Mouse (Mus musculus): ENCODE measurements around the gene Rxfp1.

The Rxfp1 gene

DNA sequence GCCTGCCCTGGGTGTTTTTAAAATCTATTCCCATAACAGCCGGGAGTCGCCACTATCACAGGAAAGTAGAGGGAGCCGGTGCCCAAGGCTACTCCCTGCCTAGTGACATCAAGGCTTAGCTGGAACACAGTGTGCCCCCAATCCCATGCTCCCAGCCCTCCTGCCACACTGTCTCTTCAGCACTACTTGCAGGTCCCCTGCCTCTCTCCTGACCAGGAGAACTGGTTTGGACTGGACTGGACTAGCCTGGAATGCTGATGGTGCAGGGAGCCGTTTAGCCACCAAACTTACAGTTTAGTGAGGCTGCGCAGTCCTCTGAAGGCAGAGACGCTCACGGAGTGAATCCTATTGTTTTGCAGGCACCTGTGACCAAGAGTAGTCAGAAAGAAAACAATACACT lies 67.1 kb downstream of the Rxfp1 start:
- peak; percentile 27 to 53 for DNase-seq

DNA sequence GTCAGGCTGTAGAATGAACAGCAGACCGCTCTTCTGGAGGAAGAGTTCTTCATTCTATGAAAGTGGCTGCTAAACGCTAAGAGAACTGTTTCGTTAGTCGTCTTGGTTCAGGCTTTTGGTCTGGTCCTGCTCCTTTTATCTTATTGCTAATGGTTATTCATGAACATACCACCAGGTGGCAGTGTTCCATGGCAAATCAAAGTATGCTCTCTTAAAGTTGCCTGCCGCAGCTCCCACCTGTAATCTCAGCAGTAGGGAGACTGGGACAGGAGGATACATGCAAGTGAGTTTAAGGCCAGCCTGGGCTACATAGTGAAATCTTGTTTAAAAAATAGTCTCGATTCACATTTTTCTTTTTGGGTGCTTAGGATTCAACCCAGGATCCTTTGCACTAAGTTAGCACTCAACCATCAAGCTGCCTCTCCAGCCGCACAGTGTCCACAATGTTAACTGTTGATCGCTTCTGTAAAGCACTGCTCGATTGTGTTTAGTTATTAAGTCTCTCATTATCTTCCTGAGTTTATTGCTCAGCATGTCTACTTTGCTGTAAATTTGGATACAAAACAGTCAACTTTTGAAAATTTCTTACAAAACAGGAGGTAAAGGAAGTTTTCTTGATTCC lies 72.8 kb downstream of the Rxfp1 start:
- peak; percentile 33 to 51 for DNase-seq

DNA sequence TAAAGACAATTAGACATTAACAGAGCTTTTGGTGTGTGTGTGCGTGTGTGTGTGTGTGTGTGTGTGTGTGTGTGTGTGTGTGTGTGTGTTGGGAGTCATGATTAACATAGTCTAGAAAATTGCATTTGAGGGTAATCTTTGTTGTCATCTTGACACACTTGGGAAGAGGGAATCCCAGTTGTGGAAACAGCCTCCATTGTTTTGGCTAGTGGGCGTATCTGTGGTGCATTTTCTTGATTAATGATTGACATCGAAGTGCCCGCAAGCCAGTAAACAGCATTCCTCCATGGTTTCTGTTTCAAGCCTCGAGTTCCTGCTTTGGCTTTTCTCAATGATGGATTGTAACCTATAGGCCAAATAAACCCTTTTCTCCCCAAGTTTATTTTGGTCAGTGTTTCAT lies 81.0 kb downstream of the Rxfp1 start:
- no peak for DNase-seq

DNA sequence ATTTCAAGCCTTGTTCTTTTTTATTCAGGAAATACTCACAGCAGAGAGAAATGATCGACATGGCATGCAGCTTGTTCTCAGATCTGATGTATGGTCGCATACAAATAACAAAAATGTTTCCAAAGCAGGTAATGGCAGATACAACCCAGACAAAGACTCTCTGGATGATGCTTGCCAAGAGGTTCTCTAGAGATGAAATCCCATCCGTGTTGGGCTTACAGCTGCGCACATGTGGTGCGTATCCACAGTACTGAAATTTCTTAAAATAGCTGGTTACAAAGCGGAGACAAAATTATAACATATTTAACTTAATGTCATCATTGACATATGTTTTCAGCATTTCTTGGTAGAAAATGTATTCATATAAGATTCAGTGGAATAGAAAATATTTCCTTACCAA lies 85.6 kb downstream of the Rxfp1 start:
- no peak for DNase-seq

- peak; percentile 79 to 87 for DNase-seq
Observed at GRCm38 (mm10) chr3:79629416-79629730, 108.3 kb downstream of the Rxfp1 start, which contains the start of gene Etfdh. TSS of gene Etfdh (minus strand) at chr3:79629500.

- peak; percentile 93 to 96 for DNase-seq
Observed at GRCm38 (mm10) chr3:79628561-79629415, 108.9 kb downstream of the Rxfp1 start, which contains the start of gene 4930579G24Rik. TSS of gene 4930579G24Rik (plus strand) at chr3:79629079.

DNA sequence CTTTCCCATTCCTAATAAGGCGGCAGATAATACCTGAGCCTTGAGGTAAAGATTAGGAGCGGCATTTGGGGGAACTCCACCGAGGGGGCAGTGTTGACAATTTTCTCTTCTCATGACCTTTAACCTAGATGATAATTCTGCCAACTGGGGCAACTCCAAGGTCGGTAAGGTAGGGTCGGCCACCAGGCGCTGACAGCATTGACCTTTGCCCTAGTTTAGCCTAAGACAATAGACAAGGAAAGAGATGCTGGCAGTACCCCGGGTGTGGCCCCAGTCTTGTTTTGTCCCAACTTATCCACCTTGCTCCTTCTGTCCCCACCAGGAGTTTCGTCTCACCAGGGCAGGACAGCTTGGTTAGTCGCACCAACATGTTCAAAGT lies 109.5 kb downstream of the Rxfp1 start:
- DNase-seq, result no peak

GRCm38 (mm10) chr3:79627484-79628181 lies 110.0 kb downstream of the Rxfp1 start:
- no peak for DNase-seq

- DNase-seq, result no peak
Observed at GRCm38 (mm10) chr3:79609886-79610285, 127.8 kb downstream of the Rxfp1 start.

DNA sequence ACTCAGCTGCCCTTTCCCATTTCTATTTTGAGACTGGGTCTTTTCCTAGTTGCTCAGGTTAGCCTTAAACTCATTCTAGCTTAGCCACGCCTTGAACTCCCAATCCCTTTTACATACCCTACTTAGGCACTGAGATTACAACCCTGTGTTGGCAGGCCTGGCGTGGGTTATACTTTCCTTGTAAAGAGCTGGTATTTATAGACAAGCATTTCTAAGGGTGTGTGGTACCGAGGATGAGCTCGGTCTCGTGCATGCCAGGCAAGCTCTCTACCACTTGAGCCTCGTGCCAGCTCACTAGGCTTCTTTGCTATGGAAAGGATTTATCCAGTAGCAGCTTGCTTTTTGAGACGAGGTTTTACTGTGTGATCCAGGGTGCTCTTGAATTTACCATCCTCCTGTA lies 142.2 kb downstream of the Rxfp1 start:
- DNase-seq, result no peak

GRCm38 (mm10) chr3:79591793-79592471 lies 145.7 kb downstream of the Rxfp1 start:
- DNase-seq, result no peak
